Mouse (Mus musculus): Measurements from ENCODE around the gene Cuta.

Gene Cuta

GRCm38 (mm10) chr17:26956309-26956708, 16.9 kb upstream of the Cuta start:
- DNase-seq (ENCODE audit: inconsistent ontology term) = no peak

- no peak for DNase-seq (ENCODE audit: inconsistent ontology term)
These were observed 14.4 kb upstream of the Cuta start for GRCm38 (mm10) chr17:26953726-26954125.

GRCm38 (mm10) chr17:26953201-26953600, 13.8 kb upstream of the Cuta start:
- no peak for DNase-seq (ENCODE audit: inconsistent ontology term)

- DNase-seq (ENCODE audit: inconsistent ontology term) = no peak
These were observed 12.8 kb upstream of the Cuta start for GRCm38 (mm10) chr17:26951952-26952877.

- DNase-seq (ENCODE audit: inconsistent ontology term) = peak; percentile 88
These were observed 12.0 kb upstream of the Cuta start for GRCm38 (mm10) chr17:26951406-26951805.

GRCm38 (mm10) chr17:26950560-26951288, 11.4 kb upstream of the Cuta start:
- no peak for DNase-seq (ENCODE audit: inconsistent ontology term)

GRCm38 (mm10) chr17:26949866-26950265, 10.5 kb upstream of the Cuta start:
- DNase-seq (ENCODE audit: inconsistent ontology term) = no peak

GRCm38 (mm10) chr17:26949051-26949577, 9.7 kb upstream of the Cuta start:
- no peak for DNase-seq (ENCODE audit: inconsistent ontology term)

- DNase-seq (ENCODE audit: inconsistent ontology term) = peak; percentile 65
These were observed 9.1 kb upstream of the Cuta start for GRCm38 (mm10) chr17:26948316-26949050.

- DNase-seq (ENCODE audit: inconsistent ontology term) = no peak
These were observed 8.1 kb upstream of the Cuta start for GRCm38 (mm10) chr17:26947231-26948100.

GRCm38 (mm10) chr17:26946567-26946966, 7.2 kb upstream of the Cuta start:
- DNase-seq (ENCODE audit: inconsistent ontology term) = peak; percentile 78

GRCm38 (mm10) chr17:26945824-26946495, 6.6 kb upstream of the Cuta start:
- DNase-seq (ENCODE audit: inconsistent ontology term) = no peak

GRCm38 (mm10) chr17:26941841-26942570, 2.6 kb upstream of the Cuta start:
- DNase-seq (ENCODE audit: inconsistent ontology term) = no peak

- DNase-seq (ENCODE audit: inconsistent ontology term) = peak; percentile 65
These were observed 1.8 kb upstream of the Cuta start, which contains the start of gene Syngap1 for GRCm38 (mm10) chr17:26941031-26941789. TSS of gene Syngap1 (plus strand) at chr17:26941253.

GRCm38 (mm10) chr17:26939973-26940300, 568 bp upstream of the Cuta start:
- no peak for DNase-seq (ENCODE audit: inconsistent ontology term)

- peak; percentile 47 for DNase-seq (ENCODE audit: inconsistent ontology term)
These were observed 638 bp downstream of the Cuta start for GRCm38 (mm10) chr17:26938731-26939130.

- no peak for DNase-seq (ENCODE audit: inconsistent ontology term)
These were observed 1.3 kb downstream of the Cuta start for GRCm38 (mm10) chr17:26937883-26938695.
